Mouse (Mus musculus) neural tube, embryonic 15.5 days (tissue): ENCODE results near the gene Chst11. TPM values are rescaled to one million over a fixed set of nuclear protein-coding genes. Genes with fewer than 3 reads are reported as not detected.
A peak's percentile ranks its signal among the peaks of the same experiment; 100 is the strongest.

Experiments used
- ATAC-seq: fragments of 200-750 bp; cut with Nextera tagmentation; 2 replicates; pipeline ENCODE4 v1.8.0; 2017; ENCODE audit warnings: mild to moderate bottlenecking, moderate TSS enrichment, moderate library complexity; ENCODE audit not compliant: low FRiP score
- H3K27ac ChIP-seq: fragments of 300-500 bp; sonication (generic); replicated peaks from 2 replicates; pipeline ENCODE4 v1.5.1; 2015; ENCODE audit warnings: mild to moderate bottlenecking, inconsistent platforms
- H3K27me3 ChIP-seq: fragments of 300-500 bp; sonication (generic); replicated peaks from 2 replicates; pipeline ENCODE4 v1.6.1; 2015; ENCODE audit warnings: inconsistent platforms
- H3K36me3 ChIP-seq: fragments of 300-500 bp; sonication (generic); 2 replicates; pipeline ENCODE4 v1.6.1; 2015; ENCODE audit warnings: inconsistent platforms
- H3K4me1 ChIP-seq: fragments of 300-500 bp; sonication (generic); 2 replicates; pipeline ENCODE4 v1.6.1; 2015; ENCODE audit warnings: inconsistent platforms
- H3K4me2 ChIP-seq: fragments of 300-500 bp; sonication (generic); 2 replicates; pipeline ENCODE4 v1.6.1; 2015; ENCODE audit warnings: inconsistent platforms, mild to moderate bottlenecking, moderate library complexity
- H3K4me3 ChIP-seq: fragments of 300-500 bp; sonication (generic); replicated peaks from 2 replicates; pipeline ENCODE4 v1.5.1; 2015; ENCODE audit warnings: mild to moderate bottlenecking, inconsistent platforms
- H3K9ac ChIP-seq: fragments of 300-500 bp; sonication (generic); replicated peaks from 2 replicates; pipeline ENCODE4 v1.6.1; 2015; ENCODE audit warnings: mild to moderate bottlenecking, inconsistent platforms
- H3K9me3 ChIP-seq: fragments of 300-500 bp; sonication (generic); replicated peaks from 2 replicates; pipeline ENCODE4 v1.6.1; 2016; ENCODE audit warnings: inconsistent platforms
- WGBS: fragments of 180-500 bp; shearing (Covaris S2); methylation state at CpG from one replicate; pipeline ENCODE4 v1.1.7; 2015; ENCODE audit warnings: mixed read lengths; 5-methylcytosine and 5-hydroxymethylcytosine counted together
- polyA plus RNA-seq: library from polyadenylated mRNA; unstranded; fragments of >200 nt; fragmentation: Nextera tagmentation; extraction: Ambion mirVana; gene quantifications from 2 replicates; pipeline ENCODE4 v1.2.1, GENCODE M21; 2015

Chst11 gene
- polyA plus RNA-seq, 1 experiment from 2014 or later, result 4.1 TPM

- no peak overlapping the region for H3K27ac ChIP-seq
- H3K9ac ChIP-seq, result no peak overlapping the region
- H3K4me3 ChIP-seq, result no peak overlapping the region
- WGBS, result 97% methylated on average over 1 of the region's 1 CpGs
- no peak for ATAC-seq
- no peaks in the 10 kb centered on the region for H3K9me3 ChIP-seq
- H3K27me3 ChIP-seq, result no peaks in the 10 kb centered on the region
- no peaks in the 10 kb centered on the region for H3K36me3 ChIP-seq
- peaks cover 54% of the 10 kb centered on the region for H3K4me1 ChIP-seq
- no peak overlapping the region for H3K4me2 ChIP-seq
These were observed 150.7 kb downstream of the Chst11 start for GRCm38 (mm10) chr10:83135963-83136362.

- no peaks in the 10 kb centered on the region for H3K9me3 ChIP-seq
- no peaks in the 10 kb centered on the region for H3K27me3 ChIP-seq
- H3K27ac ChIP-seq, result no peak overlapping the region
- peaks cover 52% of the 10 kb centered on the region for H3K4me1 ChIP-seq
- H3K36me3 ChIP-seq, result no peaks in the 10 kb centered on the region
- 82% methylated on average over 7 of the region's 7 CpGs for WGBS
- H3K9ac ChIP-seq, result no peak overlapping the region
- no peak overlapping the region for H3K4me2 ChIP-seq
- no peak for ATAC-seq
- no peak overlapping the region for H3K4me3 ChIP-seq
These were observed 151.8 kb downstream of the Chst11 start for GRCm38 (mm10) chr10:83137103-83137502.

- Histone ChIP-seq H3K4me3 (no peak overlapping the region), H3K9me3 (no peaks in the 10 kb centered on the region), H3K27ac (no peak overlapping the region), H3K4me1 (peaks cover 39% of the 10 kb centered on the region), H3K27me3 (no peaks in the 10 kb centered on the region), H3K36me3 (no peaks in the 10 kb centered on the region), H3K9ac (no peak overlapping the region), H3K4me2 (no peak overlapping the region)
- ATAC-seq, result no peak
- 86% methylated on average over 7 of the region's 7 CpGs for WGBS
These were observed 154.0 kb downstream of the Chst11 start for GRCm38 (mm10) chr10:83139276-83139675.

GRCm38 (mm10) chr10:83140258-83140936, 155.1 kb downstream of the Chst11 start:
- Histone ChIP-seq H3K27ac (peak overlapping the region; percentile 19; the same call in 1 of the 2 replicates), H3K4me2 (no peak overlapping the region), H3K9ac (no peak overlapping the region), H3K27me3 (no peaks in the 10 kb centered on the region), H3K9me3 (no peaks in the 10 kb centered on the region), H3K4me3 (no peak overlapping the region), H3K4me1 (peaks cover 28% of the 10 kb centered on the region), H3K36me3 (no peaks in the 10 kb centered on the region)
- peak; percentile 53; the same call in 1 of the 2 replicates for ATAC-seq
- WGBS, result 47% methylated on average over 16 of the region's 16 CpGs

GRCm38 (mm10) chr10:83141434-83141833, 156.1 kb downstream of the Chst11 start:
- peaks cover 32% of the 10 kb centered on the region for H3K4me1 ChIP-seq
- WGBS, result 96% methylated on average over 5 of the region's 5 CpGs
- no peaks in the 10 kb centered on the region for H3K36me3 ChIP-seq
- H3K4me2 ChIP-seq, result no peak overlapping the region
- no peaks in the 10 kb centered on the region for H3K9me3 ChIP-seq
- no peak overlapping the region for H3K4me3 ChIP-seq
- H3K27ac ChIP-seq, result no peak overlapping the region; the same call in 1 of the 2 replicates
- ATAC-seq, result no peak
- no peak overlapping the region for H3K9ac ChIP-seq
- H3K27me3 ChIP-seq, result no peaks in the 10 kb centered on the region

- ATAC-seq, result no peak
- Histone ChIP-seq H3K4me1 (peaks cover 21% of the 10 kb centered on the region), H3K9ac (no peak overlapping the region), H3K27me3 (no peaks in the 10 kb centered on the region), H3K9me3 (no peaks in the 10 kb centered on the region), H3K36me3 (no peaks in the 10 kb centered on the region), H3K4me3 (no peak overlapping the region), H3K27ac (no peak overlapping the region), H3K4me2 (no peak overlapping the region)
- WGBS, result 83% methylated on average over 10 of the region's 10 CpGs
These were observed 157.8 kb downstream of the Chst11 start for GRCm38 (mm10) chr10:83143049-83143448.

- no peak for ATAC-seq
These were observed 160.5 kb downstream of the Chst11 start for GRCm38 (mm10) chr10:83145836-83146235.

GRCm38 (mm10) chr10:83149342-83150178, 164.3 kb downstream of the Chst11 start:
- H3K27me3 ChIP-seq, result no peaks in the 10 kb centered on the region
- peaks cover 46% of the 10 kb centered on the region for H3K4me1 ChIP-seq
- no peak overlapping the region for H3K4me2 ChIP-seq
- no peaks in the 10 kb centered on the region for H3K36me3 ChIP-seq
- no peak overlapping the region for H3K4me3 ChIP-seq
- peak; percentile 40; the same call in 1 of the 2 replicates for ATAC-seq
- peak overlapping the region; percentile 33; the same call in 1 of the 2 replicates for H3K27ac ChIP-seq
- WGBS, result 52% methylated on average over 12 of the region's 12 CpGs
- H3K9ac ChIP-seq, result no peak overlapping the region
- no peaks in the 10 kb centered on the region for H3K9me3 ChIP-seq

More at GRCm38 (mm10) chr10:83145836-83146235, 160.5 kb downstream of the Chst11 start:
- H3K27ac ChIP-seq, result no peak overlapping the region
- no peak overlapping the region for H3K9ac ChIP-seq
- H3K4me2 ChIP-seq, result no peak overlapping the region
- 12% methylated on average over 14 of the region's 14 CpGs for WGBS
- no peaks in the 10 kb centered on the region for H3K36me3 ChIP-seq
- no peak overlapping the region for H3K4me3 ChIP-seq
- no peaks in the 10 kb centered on the region for H3K9me3 ChIP-seq
- peaks cover 27% of the 10 kb centered on the region for H3K4me1 ChIP-seq
- no peaks in the 10 kb centered on the region for H3K27me3 ChIP-seq

- peaks cover 46% of the 10 kb centered on the region for H3K4me1 ChIP-seq
- peak overlapping the region; percentile 51; the same call in 1 of the 2 replicates for H3K27ac ChIP-seq
- H3K4me2 ChIP-seq, result no peak overlapping the region
- WGBS, result 81% methylated on average over 7 of the region's 7 CpGs
- H3K27me3 ChIP-seq, result no peaks in the 10 kb centered on the region
- no peak for ATAC-seq
- H3K9me3 ChIP-seq, result no peaks in the 10 kb centered on the region
- no peaks in the 10 kb centered on the region for H3K36me3 ChIP-seq
- H3K9ac ChIP-seq, result no peak overlapping the region
- H3K4me3 ChIP-seq, result no peak overlapping the region
These were observed 165.3 kb downstream of the Chst11 start for GRCm38 (mm10) chr10:83150587-83150986.

GRCm38 (mm10) chr10:83151362-83151761, 166.1 kb downstream of the Chst11 start:
- Histone ChIP-seq H3K9ac (no peak overlapping the region), H3K27ac (no peak overlapping the region), H3K9me3 (no peaks in the 10 kb centered on the region), H3K4me1 (peaks cover 39% of the 10 kb centered on the region), H3K4me3 (no peak overlapping the region), H3K27me3 (no peaks in the 10 kb centered on the region), H3K36me3 (no peaks in the 10 kb centered on the region), H3K4me2 (no peak overlapping the region)
- 36% methylated on average over 6 of the region's 6 CpGs for WGBS
- ATAC-seq, result peak; percentile 32; the same call in 1 of the 2 replicates

GRCm38 (mm10) chr10:83151896-83152685, 166.8 kb downstream of the Chst11 start:
- Histone ChIP-seq H3K36me3 (no peaks in the 10 kb centered on the region), H3K27me3 (no peaks in the 10 kb centered on the region), H3K4me2 (no peak overlapping the region), H3K4me1 (peaks cover 37% of the 10 kb centered on the region), H3K9me3 (no peaks in the 10 kb centered on the region), H3K9ac (no peak overlapping the region), H3K27ac (peak overlapping the region; percentile 14; the same call in 1 of the 2 replicates), H3K4me3 (no peak overlapping the region)
- 53% methylated on average over 16 of the region's 16 CpGs for WGBS
- ATAC-seq, result no peak
